Mouse (Mus musculus): ENCODE data around the gene Cul5. TPM values are rescaled to one million over a fixed set of nuclear protein-coding genes. Genes with fewer than 3 reads are reported as not detected.

Cul5 gene
- polyA plus RNA-seq, 1 experiment from 2014 or later, result 35.3 TPM

DNA sequence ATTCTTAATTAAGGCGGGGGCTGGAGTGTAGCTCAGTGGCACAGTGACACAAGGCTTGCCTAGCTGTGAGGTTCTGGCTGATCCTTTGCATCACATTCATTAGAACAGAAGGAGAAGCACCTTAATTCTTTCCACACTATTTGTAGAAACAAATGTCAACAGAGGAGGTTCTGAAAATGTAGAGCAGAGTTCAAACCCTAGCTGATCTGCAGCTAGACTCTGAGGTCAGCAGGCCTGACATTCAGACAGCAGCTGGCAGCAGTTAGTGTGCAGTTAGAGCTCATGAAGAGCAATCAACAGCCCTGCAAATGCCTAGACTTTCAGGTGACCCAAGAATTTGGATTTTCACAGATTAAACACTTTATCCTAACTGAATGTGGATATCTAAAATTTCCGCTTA, 68.3 kb downstream of the Cul5 start:
- Histone ChIP-seq H3K4me1 (no peaks in the 10 kb centered on the region), H3K27me3 (ENCODE audit: low read depth, poor library complexity, severe bottlenecking) (no peaks in the 10 kb centered on the region), H3K4me3 (no peak overlapping the region), H3K36me3 (no peaks in the 10 kb centered on the region), H3K27ac (replicated peaks) (no peak overlapping the region), H3K9me3 (replicated peaks) (no peaks in the 10 kb centered on the region)
- no peak for DNase-seq (ENCODE audit: low spot score)
- 93% methylated on average over 2 of the region's 2 CpGs for WGBS

DNA sequence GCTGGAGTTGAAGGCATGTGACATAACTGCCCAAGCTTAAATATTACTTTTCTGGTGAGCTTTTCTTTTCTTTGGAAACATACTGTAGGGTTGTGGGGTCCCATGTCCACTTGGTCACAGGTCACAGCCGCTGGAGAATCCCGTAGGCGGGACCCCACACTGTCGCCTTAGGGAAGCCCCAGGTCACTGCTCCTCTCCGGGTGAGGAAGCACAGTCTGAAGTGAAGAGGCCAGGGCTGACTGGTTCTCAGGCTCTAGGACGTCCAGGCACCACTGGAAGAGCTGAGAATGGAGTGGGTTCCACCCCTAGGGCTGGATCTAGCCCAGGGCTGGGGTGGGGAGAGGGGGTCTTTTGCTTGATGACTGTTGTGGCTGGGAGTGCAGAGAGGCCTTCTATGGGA, 71.2 kb downstream of the Cul5 start:
- WGBS, result 76% methylated on average over 6 of the region's 6 CpGs
- no peak overlapping the region for H3K4me3 ChIP-seq
- DNase-seq (ENCODE audit: low spot score), result no peak
- no peaks in the 10 kb centered on the region for H3K36me3 ChIP-seq
- H3K9me3 ChIP-seq (replicated peaks), result no peaks in the 10 kb centered on the region
- no peak overlapping the region for H3K27ac ChIP-seq (replicated peaks)
- H3K4me1 ChIP-seq, result no peaks in the 10 kb centered on the region
- no peaks in the 10 kb centered on the region for H3K27me3 ChIP-seq (ENCODE audit: low read depth, poor library complexity, severe bottlenecking)

DNA sequence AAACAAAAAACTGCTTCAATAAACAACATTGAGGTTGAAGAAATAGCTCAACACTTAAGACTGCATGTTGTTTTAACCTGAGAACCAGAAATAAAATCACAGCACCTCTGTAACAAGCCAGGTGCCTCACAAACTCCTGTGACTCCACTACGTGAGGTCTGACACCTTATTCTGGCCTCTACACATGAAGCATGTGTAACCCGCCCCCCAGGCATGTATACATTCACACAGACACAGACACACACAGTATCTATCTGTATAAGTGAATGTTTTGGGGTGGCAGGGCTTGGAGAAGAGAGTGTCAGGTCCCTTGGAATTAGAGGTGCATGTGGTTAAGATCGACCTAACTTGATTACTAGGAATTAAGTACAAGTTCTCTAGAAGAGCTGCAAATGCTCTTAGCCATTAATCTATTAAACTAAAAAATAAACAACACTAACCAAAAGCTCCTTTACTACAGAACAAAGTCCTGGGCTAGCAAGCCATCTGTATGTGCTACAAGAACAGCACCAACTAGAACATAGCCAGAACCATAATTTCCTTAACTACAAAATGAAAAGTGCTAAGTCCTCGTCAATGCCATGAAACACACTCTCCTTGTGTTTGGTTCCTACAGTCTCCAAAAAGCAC, 72.7 kb downstream of the Cul5 start:
- H3K4me1 ChIP-seq, result no peaks in the 10 kb centered on the region
- DNase-seq (ENCODE audit: low spot score), result no peak
- H3K27me3 ChIP-seq (ENCODE audit: low read depth, poor library complexity, severe bottlenecking), result no peaks in the 10 kb centered on the region
- H3K36me3 ChIP-seq, result no peaks in the 10 kb centered on the region
- H3K4me3 ChIP-seq, result no peak overlapping the region
- H3K27ac ChIP-seq (replicated peaks), result no peak overlapping the region
- 89% methylated on average over 4 of the region's 4 CpGs for WGBS
- no peaks in the 10 kb centered on the region for H3K9me3 ChIP-seq (replicated peaks)

DNA sequence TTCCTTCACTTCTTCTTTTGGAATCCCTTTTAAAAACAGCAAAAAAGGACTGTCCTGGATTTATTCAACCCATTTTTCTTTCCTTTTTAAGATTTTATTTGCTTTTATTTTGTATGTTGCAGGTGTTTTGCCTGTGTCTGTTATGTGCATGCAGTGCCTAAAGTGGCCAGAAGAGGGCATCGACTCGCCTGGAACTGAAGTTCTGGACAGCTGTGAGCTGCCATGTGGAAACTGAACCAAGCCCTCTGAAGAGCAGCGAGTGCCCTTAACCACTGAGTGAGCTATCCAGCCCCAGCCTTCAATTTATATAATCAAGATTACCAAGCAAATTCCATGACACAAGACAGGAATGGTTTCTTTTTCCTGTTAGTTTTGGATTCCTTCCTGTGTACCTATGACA, 75.0 kb downstream of the Cul5 start:
- peak; percentile 65 for DNase-seq (ENCODE audit: low spot score)
- 14% methylated on average over 3 of the region's 3 CpGs for WGBS
- Histone ChIP-seq H3K9me3 (replicated peaks) (no peaks in the 10 kb centered on the region), H3K36me3 (no peaks in the 10 kb centered on the region), H3K27ac (replicated peaks) (no peak overlapping the region), H3K4me1 (no peaks in the 10 kb centered on the region), H3K4me3 (no peak overlapping the region), H3K27me3 (ENCODE audit: low read depth, poor library complexity, severe bottlenecking) (no peaks in the 10 kb centered on the region)

DNA sequence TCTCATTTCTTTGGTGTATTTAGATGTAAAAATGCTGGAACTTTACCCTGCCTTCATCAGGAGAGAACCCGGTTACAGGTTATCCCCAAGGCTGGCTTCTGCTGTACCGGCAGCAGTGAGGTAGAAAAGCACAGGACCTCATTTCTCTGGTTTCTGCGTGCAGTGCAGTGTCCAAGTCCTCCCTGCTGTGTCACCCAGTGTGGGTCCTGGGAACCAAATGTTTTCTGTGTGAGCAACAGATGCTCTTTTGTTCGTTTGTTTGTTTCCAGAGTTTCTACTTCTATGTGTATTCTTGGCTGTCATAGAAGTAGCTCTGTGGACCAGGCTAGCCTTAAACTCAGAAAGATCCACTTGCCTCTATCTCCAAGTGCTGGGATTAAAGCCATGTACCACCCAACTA, 87.9 kb downstream of the Cul5 start:
- WGBS, result 82% methylated on average over 4 of the region's 4 CpGs
- Histone ChIP-seq H3K4me1 (no peaks in the 10 kb centered on the region), H3K27me3 (ENCODE audit: low read depth, poor library complexity, severe bottlenecking) (no peaks in the 10 kb centered on the region), H3K4me3 (no peak overlapping the region), H3K27ac (replicated peaks) (no peak overlapping the region), H3K36me3 (peaks cover 69% of the 10 kb centered on the region), H3K9me3 (replicated peaks) (no peaks in the 10 kb centered on the region)
- DNase-seq (ENCODE audit: low spot score), result no peak

DNA sequence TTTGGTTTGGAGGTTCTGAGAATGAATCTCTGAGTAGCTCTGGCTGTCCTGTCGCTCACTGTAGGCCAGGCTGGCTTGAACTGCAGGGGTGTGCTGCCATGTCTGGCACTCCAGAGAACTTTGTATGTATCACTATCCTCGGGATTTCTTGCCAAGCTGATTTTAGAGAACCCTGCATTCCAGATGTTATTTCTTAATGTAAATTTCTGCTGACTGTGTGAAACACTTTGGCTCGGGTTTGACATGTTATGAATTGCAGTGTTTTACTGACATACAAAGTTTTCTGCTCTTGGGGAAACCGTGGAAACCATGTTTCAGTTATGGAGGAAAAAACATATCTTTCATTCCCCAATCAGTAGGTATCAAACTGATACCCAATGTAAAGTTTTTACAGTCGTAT, 94.1 kb downstream of the Cul5 start:
- Histone ChIP-seq H3K36me3 (peaks cover 88% of the 10 kb centered on the region), H3K27me3 (ENCODE audit: low read depth, poor library complexity, severe bottlenecking) (no peaks in the 10 kb centered on the region), H3K4me3 (no peak overlapping the region), H3K27ac (replicated peaks) (no peak overlapping the region), H3K4me1 (no peaks in the 10 kb centered on the region), H3K9me3 (replicated peaks) (no peaks in the 10 kb centered on the region)
- no peak for DNase-seq (ENCODE audit: low spot score)
- WGBS, result 89% methylated on average over 5 of the region's 5 CpGs

DNA sequence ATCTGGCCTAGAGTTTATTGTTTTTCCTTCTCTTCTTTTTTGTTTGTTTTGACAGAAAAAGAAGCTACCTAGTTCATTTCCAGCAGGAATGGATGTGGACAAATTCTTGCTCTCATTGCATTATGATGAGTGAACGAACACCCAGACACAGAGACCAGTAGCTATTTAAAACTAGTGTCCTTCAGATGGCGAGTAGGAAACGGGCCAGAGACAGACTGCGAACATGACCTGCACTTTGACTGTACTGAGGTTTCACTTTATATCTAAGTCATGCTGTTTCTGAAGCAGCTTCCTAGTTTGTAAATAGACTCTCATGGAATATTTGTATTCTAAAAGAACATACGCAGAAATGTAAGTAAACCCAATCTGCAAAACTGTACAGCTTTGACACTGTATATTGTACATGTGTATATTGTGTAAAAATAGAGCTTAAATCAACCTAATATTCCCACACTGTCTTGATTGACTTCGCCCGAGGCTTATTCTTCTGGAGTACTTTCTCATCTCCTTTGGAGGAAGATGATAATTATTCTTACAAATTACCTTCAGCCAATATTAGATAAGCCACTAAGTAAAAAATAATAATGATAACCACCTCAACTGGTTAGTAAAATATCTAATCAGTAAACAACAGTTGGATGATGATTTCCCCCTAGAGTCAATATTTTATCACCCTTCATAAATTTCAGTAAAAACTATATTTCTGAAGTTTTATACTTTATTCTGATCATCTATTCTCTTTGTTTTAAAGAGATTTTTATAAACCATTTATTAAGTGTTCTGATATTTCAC, 97.1 kb downstream of the Cul5 start:
- 93% methylated on average over 7 of the region's 7 CpGs for WGBS
- Histone ChIP-seq H3K36me3 (peaks cover 97% of the 10 kb centered on the region), H3K27ac (replicated peaks) (no peak overlapping the region), H3K4me1 (no peaks in the 10 kb centered on the region), H3K9me3 (replicated peaks) (no peaks in the 10 kb centered on the region), H3K4me3 (no peak overlapping the region), H3K27me3 (ENCODE audit: low read depth, poor library complexity, severe bottlenecking) (no peaks in the 10 kb centered on the region)
- no peak for DNase-seq (ENCODE audit: low spot score)

DNA sequence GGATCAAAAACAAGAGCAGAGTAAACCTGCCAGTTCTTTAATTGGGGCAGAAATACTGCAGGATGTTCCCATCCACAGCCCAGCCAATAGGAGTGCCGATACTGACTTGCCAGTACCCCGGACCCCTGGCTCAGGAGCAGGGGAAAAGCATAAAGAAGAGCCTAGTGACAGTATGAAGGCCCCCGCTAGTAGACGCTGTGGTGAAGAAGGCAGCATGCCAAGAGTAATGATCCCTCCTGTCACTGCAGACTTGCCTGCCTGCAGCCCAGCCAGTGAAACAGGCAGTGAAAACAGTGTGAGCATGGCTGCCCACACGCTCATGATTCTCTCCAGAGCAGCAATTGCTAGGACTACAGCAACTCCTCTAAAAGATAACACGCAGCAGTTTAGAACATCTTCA, 99.2 kb downstream of the Cul5 start:
- H3K4me3 ChIP-seq, result no peak overlapping the region
- no peak overlapping the region for H3K27ac ChIP-seq (replicated peaks)
- WGBS, result 94% methylated on average over 6 of the region's 6 CpGs
- no peaks in the 10 kb centered on the region for H3K9me3 ChIP-seq (replicated peaks)
- H3K27me3 ChIP-seq (ENCODE audit: low read depth, poor library complexity, severe bottlenecking), result no peaks in the 10 kb centered on the region
- peaks cover 98% of the 10 kb centered on the region for H3K36me3 ChIP-seq
- DNase-seq (ENCODE audit: low spot score), result no peak
- no peaks in the 10 kb centered on the region for H3K4me1 ChIP-seq

Other genes with a start within 250 kb of the Cul5 start
- 18.7 and 19.9 TPM in 2 replicates for gene Atm, start 133.3 kb downstream of the Cul5 start, polyA plus RNA-seq (2016; fragmentation: Nextera tagmentation; extraction: Ambion mirVana)
- gene Npat, start 133.0 kb downstream of the Cul5 start, polyA plus RNA-seq (2016; fragmentation: Nextera tagmentation; extraction: Ambion mirVana), result 19.3 and 20.4 TPM in 2 replicates
- 34.9 and 43.3 TPM in 2 replicates for gene Acat1, start 59.6 kb downstream of the Cul5 start, polyA plus RNA-seq (2016; fragmentation: Nextera tagmentation; extraction: Ambion mirVana)
- 4.3 and 5.4 TPM in 2 replicates for gene Rab39, start 36.2 kb upstream of the Cul5 start, polyA plus RNA-seq (2016; fragmentation: Nextera tagmentation; extraction: Ambion mirVana)
- gene Slc35f2, start 101.5 kb upstream of the Cul5 start, polyA plus RNA-seq (2016; fragmentation: Nextera tagmentation; extraction: Ambion mirVana), result 3.0 and 4.2 TPM in 2 replicates
- gene Sln, start 180.2 kb upstream of the Cul5 start, polyA plus RNA-seq (2016; fragmentation: Nextera tagmentation; extraction: Ambion mirVana), result not detected in 2 replicates